Mouse (Mus musculus): ENCODE measurements around the gene Gmppa. TPM values are rescaled to one million over a fixed set of nuclear protein-coding genes. Genes with fewer than 3 reads are reported as not detected.

Gmppa gene
- polyA plus RNA-seq, 1 experiment from 2014 or later = 62.3 TPM

Other genes with a start within 250 kb of the Gmppa start
- gene Ankzf1, start 243.8 kb upstream of the Gmppa start, polyA plus RNA-seq (2015; fragmentation: Nextera tagmentation; extraction: Ambion mirVana) = 26.3 and 28.6 TPM in 2 replicates
- 40.0 and 40.4 TPM in 2 replicates for gene Atg9a, start 243.7 kb upstream of the Gmppa start, polyA plus RNA-seq (2015; fragmentation: Nextera tagmentation; extraction: Ambion mirVana)
- 19.6 and 20.0 TPM in 2 replicates for gene Glb1l, start 225.1 kb upstream of the Gmppa start, polyA plus RNA-seq (2015; fragmentation: Nextera tagmentation; extraction: Ambion mirVana)
- gene Stk16, start 225.1 kb upstream of the Gmppa start, polyA plus RNA-seq (2015; fragmentation: Nextera tagmentation; extraction: Ambion mirVana) = 145 and 147 TPM in 2 replicates
- gene Tuba4a, start 216.1 kb upstream of the Gmppa start, polyA plus RNA-seq (2015; fragmentation: Nextera tagmentation; extraction: Ambion mirVana) = 14.9 and 19.5 TPM in 2 replicates
- not detected in 2 replicates for gene A630095N17Rik, start 203.8 kb upstream of the Gmppa start, polyA plus RNA-seq (2015; fragmentation: Nextera tagmentation; extraction: Ambion mirVana)
- gene Dnajb2, start 199.5 kb upstream of the Gmppa start, polyA plus RNA-seq (2015; fragmentation: Nextera tagmentation; extraction: Ambion mirVana) = 53.0 and 54.0 TPM in 2 replicates
- gene Ptprn, start 171.4 kb upstream of the Gmppa start, polyA plus RNA-seq (2015; fragmentation: Nextera tagmentation; extraction: Ambion mirVana) = 6.9 and 8.7 TPM in 2 replicates
- 38.6 and 51.0 TPM in 2 replicates for gene Resp18, start 157.5 kb upstream of the Gmppa start, polyA plus RNA-seq (2015; fragmentation: Nextera tagmentation; extraction: Ambion mirVana)
- gene Dnpep, start 117.9 kb upstream of the Gmppa start, polyA plus RNA-seq (2015; fragmentation: Nextera tagmentation; extraction: Ambion mirVana) = 162 and 163 TPM in 2 replicates
- 1.0 and 1.2 TPM in 2 replicates for gene Des, start 75.6 kb upstream of the Gmppa start, polyA plus RNA-seq (2015; fragmentation: Nextera tagmentation; extraction: Ambion mirVana)
- gene Speg, start 60.6 kb upstream of the Gmppa start, polyA plus RNA-seq (2015; fragmentation: Nextera tagmentation; extraction: Ambion mirVana) = 9.9 and 11.4 TPM in 2 replicates
- gene Asic4, start 14.5 kb downstream of the Gmppa start, polyA plus RNA-seq (2015; fragmentation: Nextera tagmentation; extraction: Ambion mirVana) = 2.8 and 4.1 TPM in 2 replicates
- gene Chpf, start 43.4 kb downstream of the Gmppa start, polyA plus RNA-seq (2015; fragmentation: Nextera tagmentation; extraction: Ambion mirVana) = 28.9 and 29.2 TPM in 2 replicates
- 53.4 and 55.4 TPM in 2 replicates for gene Tmem198, start 43.6 kb downstream of the Gmppa start, polyA plus RNA-seq (2015; fragmentation: Nextera tagmentation; extraction: Ambion mirVana)
- 21.7 and 21.9 TPM in 2 replicates for gene Obsl1, start 70.5 kb downstream of the Gmppa start, polyA plus RNA-seq (2015; fragmentation: Nextera tagmentation; extraction: Ambion mirVana)
- 13.8 and 15.0 TPM in 2 replicates for gene Inha, start 71.1 kb downstream of the Gmppa start, polyA plus RNA-seq (2015; fragmentation: Nextera tagmentation; extraction: Ambion mirVana)
- 19.6 and 20.1 TPM in 2 replicates for gene Stk11ip, start 85.6 kb downstream of the Gmppa start, polyA plus RNA-seq (2015; fragmentation: Nextera tagmentation; extraction: Ambion mirVana)
- gene Slc4a3, start 110.3 kb downstream of the Gmppa start, polyA plus RNA-seq (2015; fragmentation: Nextera tagmentation; extraction: Ambion mirVana) = 35.2 and 35.9 TPM in 2 replicates